In genomic region chr9:28329477-28329876, GRCm38 (mm10) we compare ENCODE assay signal across 18 mouse cellular contexts.
DNase-seq lines count a peak whose midpoint lies in the region; ATAC-seq and TF ChIP-seq lines count a peak whose summit lies in the region.
"Had no signal": no experiment of that assay in that cellular context is flagged by ENCODE, and none has a peak within 500 bp of the region (broad histone marks: within the 10 kb centered on the region; RNA-seq: fewer than 3 reads in every experiment).

No protein-coding gene starts in this region.

- H3K27ac ChIP-seq in hindbrain, postnatal 0 days, result no peak overlapping the region
- H3K27ac ChIP-seq in hindbrain, embryonic 12.5 days, result no peak overlapping the region
- no peak overlapping the region for H3K27ac ChIP-seq in lung, postnatal 0 days (ENCODE audit: low read length)
- H3K27ac ChIP-seq in stomach, postnatal 0 days (replicated peaks), result no peak overlapping the region
- H3K27ac ChIP-seq: embryonic facial prominence, embryonic 12.5 days; forebrain, embryonic 15.5 days had no signal

- no peak overlapping the region for H3K4me2 ChIP-seq in hindbrain, postnatal 0 days (ENCODE audit: low read depth, low read length)
- H3K4me2 ChIP-seq in hindbrain, embryonic 12.5 days (replicated peaks), result no peak overlapping the region
- H3K4me2 ChIP-seq in lung, postnatal 0 days (replicated peaks; ENCODE audit: low read depth, low read length), result no peak overlapping the region
- H3K4me2 ChIP-seq in stomach, postnatal 0 days (replicated peaks; ENCODE audit: low read depth), result no peak overlapping the region
- H3K4me2 ChIP-seq: embryonic facial prominence, embryonic 12.5 days; forebrain, embryonic 15.5 days; heart, embryonic 12.5 days had no signal

- peak; percentile 36; the same call in 1 of the 2 replicates for TF ChIP-seq CTCF in hindbrain, postnatal 0 days (IDR thresholded peaks at IDR 0.05; ENCODE audit: low read depth)
- 0 out of 2 replicates have a peak, but pooled peaks have one; percentile 4 for TF ChIP-seq CTCF in lung, postnatal 0 days (IDR thresholded peaks at IDR 0.05)
- TF ChIP-seq CTCF in lung, adult 2 months (IDR thresholded peaks at IDR 0.05; ENCODE audit: insufficient read depth, low read length), result no peak
- TF ChIP-seq CTCF in stomach, postnatal 0 days (IDR thresholded peaks at IDR 0.05; ENCODE audit: low read depth), result peak; percentile 30

- H3K4me3 ChIP-seq in hindbrain, postnatal 0 days (ENCODE audit: low read length), result no peak overlapping the region
- no peak overlapping the region for H3K4me3 ChIP-seq in hindbrain, embryonic 12.5 days
- H3K4me3 ChIP-seq in lung, postnatal 0 days (ENCODE audit: low read depth, low read length), result no peak overlapping the region
- H3K4me3 ChIP-seq in lung, adult 2 months (replicated peaks; ENCODE audit: extremely low read depth, low read depth, low read length), result no peak overlapping the region
- no peak overlapping the region for H3K4me3 ChIP-seq in stomach, postnatal 0 days (ENCODE audit: low read depth, low read length)
- H3K4me3 ChIP-seq: embryonic facial prominence, embryonic 12.5 days; forebrain, embryonic 15.5 days; heart, embryonic 12.5 days had no signal

- DNase-seq in adrenal gland, postnatal 10 days, result peak; percentile 41
- DNase-seq in adrenal gland, adult 8-10 months, result no peak
- no peak for DNase-seq in hindbrain, postnatal 0 days (ENCODE audit: low spot score)
- no peak for DNase-seq in lung, postnatal 0 days (ENCODE audit: low spot score)
- DNase-seq in lung, adult 2 months, result no peak
- no peak for DNase-seq in stomach, postnatal 0 days (ENCODE audit: low spot score)
- DNase-seq in thymus, postnatal 4 days, result no peak
- DNase-seq: cerebellum, adult 11 months; cerebellum, adult 8-10 months; cerebellum, postnatal 14 days; gastrocnemius, postnatal 36 days; heart, adult 11 months; heart, postnatal 36 days had no signal

- ATAC-seq in hindbrain, postnatal 0 days, result no peak
- ATAC-seq in hindbrain, embryonic 12.5 days (ENCODE audit: low FRiP score), result no peak
- ATAC-seq in lung, postnatal 0 days, result no peak
- no peak for ATAC-seq in stomach, postnatal 0 days (ENCODE audit: low FRiP score, low TSS enrichment)
- ATAC-seq: forebrain, embryonic 15.5 days; hindbrain, embryonic 16.5 days had no signal

- no peak for TF ChIP-seq POLR2A in lung, adult 2 months (IDR thresholded peaks at IDR 0.05; ENCODE audit: borderline replicate concordance, extremely low read depth, low read depth, low read length)

- no peaks in the 10 kb centered on the region for H3K27me3 ChIP-seq in hindbrain, postnatal 0 days (ENCODE audit: insufficient read depth, low read length)
- no peaks in the 10 kb centered on the region for H3K27me3 ChIP-seq in hindbrain, embryonic 12.5 days
- no peaks in the 10 kb centered on the region for H3K27me3 ChIP-seq in lung, postnatal 0 days (replicated peaks; ENCODE audit: insufficient read depth, low read length)
- H3K27me3 ChIP-seq in stomach, postnatal 0 days (ENCODE audit: control insufficient read depth, insufficient read depth, low read length), result no peaks in the 10 kb centered on the region
- H3K27me3 ChIP-seq: embryonic facial prominence, embryonic 12.5 days; forebrain, embryonic 15.5 days; heart, embryonic 12.5 days had no signal

- H3K4me1 ChIP-seq in hindbrain, postnatal 0 days (ENCODE audit: insufficient read depth, low read length), result 0 out of 2 replicates have a peak, but pooled peaks cover 3% of the 10 kb centered on the region
- H3K4me1 ChIP-seq in hindbrain, embryonic 12.5 days, result no peaks in the 10 kb centered on the region
- no peaks in the 10 kb centered on the region for H3K4me1 ChIP-seq in lung, postnatal 0 days (ENCODE audit: insufficient read depth, low read depth, low read length)
- H3K4me1 ChIP-seq in lung, adult 2 months (ENCODE audit: control insufficient read depth, insufficient read depth, low read length), result no peaks in the 10 kb centered on the region
- H3K4me1 ChIP-seq in stomach, postnatal 0 days (replicated peaks; ENCODE audit: control insufficient read depth, insufficient read depth), result no peaks in the 10 kb centered on the region
- H3K4me1 ChIP-seq: embryonic facial prominence, embryonic 12.5 days had no signal

- no peaks in the 10 kb centered on the region for H3K9me3 ChIP-seq in hindbrain, postnatal 0 days (ENCODE audit: low read length)
- no peaks in the 10 kb centered on the region for H3K9me3 ChIP-seq in hindbrain, embryonic 12.5 days (replicated peaks)
- no peaks in the 10 kb centered on the region for H3K9me3 ChIP-seq in lung, postnatal 0 days (ENCODE audit: low read length)
- no peaks in the 10 kb centered on the region for H3K9me3 ChIP-seq in stomach, postnatal 0 days (ENCODE audit: control insufficient read depth, low read length)
- H3K9me3 ChIP-seq: embryonic facial prominence, embryonic 12.5 days; forebrain, embryonic 15.5 days; heart, embryonic 12.5 days had no signal

- no peaks in the 10 kb centered on the region for H3K36me3 ChIP-seq in hindbrain, postnatal 0 days (ENCODE audit: insufficient read depth, low read length)
- no peaks in the 10 kb centered on the region for H3K36me3 ChIP-seq in hindbrain, embryonic 12.5 days
- H3K36me3 ChIP-seq in lung, postnatal 0 days (ENCODE audit: insufficient read depth, low read length), result no peaks in the 10 kb centered on the region
- no peaks in the 10 kb centered on the region for H3K36me3 ChIP-seq in stomach, postnatal 0 days (ENCODE audit: control insufficient read depth, insufficient read depth, low read length)
- H3K36me3 ChIP-seq: embryonic facial prominence, embryonic 12.5 days; forebrain, embryonic 15.5 days; heart, embryonic 12.5 days had no signal

- no peak overlapping the region for H3K9ac ChIP-seq in hindbrain, postnatal 0 days (replicated peaks; ENCODE audit: low read length)
- H3K9ac ChIP-seq in hindbrain, embryonic 12.5 days, result no peak overlapping the region
- no peak overlapping the region for H3K9ac ChIP-seq in lung, postnatal 0 days (replicated peaks; ENCODE audit: low read depth)
- H3K9ac ChIP-seq in stomach, postnatal 0 days (ENCODE audit: low read length), result no peak overlapping the region
- H3K9ac ChIP-seq: embryonic facial prominence, embryonic 12.5 days; forebrain, embryonic 15.5 days; heart, embryonic 12.5 days had no signal

- no peak for TF ChIP-seq EP300 in lung, postnatal 0 days (IDR thresholded peaks at IDR 0.05)
- TF ChIP-seq EP300 in stomach, postnatal 0 days (optimal IDR thresholded peaks at IDR 0.05), result no peak
